Mouse (Mus musculus) megakaryocyte, embryonic 14.5 days (primary cell): ENCODE measurements around the gene Dph3.

Experiments used
- FLI1 ChIP-seq: IDR thresholded peaks from 2 replicates; pipeline ENCODE4 v1.6.1; 2012; ENCODE audit warnings: low read length, inconsistent platforms, mixed read lengths
- GATA1 ChIP-seq: IDR thresholded peaks from 3 replicates; pipeline ENCODE4 v1.6.1; 2012; ENCODE audit warnings: mixed read lengths, low read length, inconsistent platforms, borderline replicate concordance

DNA sequence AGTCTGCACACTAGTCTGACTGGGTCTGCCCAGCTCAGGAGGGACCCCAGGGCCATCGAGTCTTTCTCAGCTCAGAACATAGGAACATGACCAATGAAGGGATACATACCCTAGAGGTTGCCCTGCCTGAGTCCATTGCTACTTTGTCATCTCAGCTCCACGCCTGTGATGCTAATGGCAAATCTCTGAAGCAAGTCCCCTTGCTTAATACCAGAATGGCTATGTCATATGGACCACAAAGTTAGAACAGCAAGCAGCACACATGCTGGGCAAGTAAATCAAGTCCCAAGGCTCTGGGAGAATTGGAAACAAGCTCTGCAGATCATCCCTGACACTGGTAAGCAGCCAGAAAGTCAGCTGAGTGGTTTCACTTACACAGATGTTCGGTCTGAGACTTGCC, 13.4 kb upstream of the Dph3 start:
- TF ChIP-seq GATA1 (no peak), FLI1 (no peak)
